Mouse (Mus musculus) kidney, embryonic 15.5 days (tissue): Measurements from ENCODE around the gene Clca4b. TPM values are rescaled to one million over a fixed set of nuclear protein-coding genes. Genes with fewer than 3 reads are reported as not detected.
"Not testable (repeated sequence)": the region's sequence is repeated elsewhere in the genome, so short reads cannot be mapped to it uniquely, and the experiment has no call there.

Experiments
- ATAC-seq: fragments of 200-750 bp; cut with Nextera tagmentation; replicated peaks from 2 replicates; pipeline ENCODE4 v1.8.0; 2017; ENCODE audit warnings: moderate TSS enrichment; ENCODE audit not compliant: low FRiP score
- H3K27ac ChIP-seq: fragments of 300-500 bp; sonication (generic); 2 replicates; pipeline ENCODE4 v1.5.1; 2015; ENCODE audit warnings: mild to moderate bottlenecking, inconsistent platforms
- H3K27me3 ChIP-seq: fragments of 300-500 bp; sonication (generic); 2 replicates; pipeline ENCODE4 v1.6.1; 2015; ENCODE audit warnings: inconsistent platforms
- H3K36me3 ChIP-seq: fragments of 300-500 bp; sonication (generic); 2 replicates; pipeline ENCODE4 v1.6.1; 2015; ENCODE audit warnings: inconsistent platforms
- H3K4me1 ChIP-seq: fragments of 300-500 bp; sonication (generic); 2 replicates; pipeline ENCODE4 v1.6.1; 2015; ENCODE audit warnings: inconsistent platforms
- H3K4me2 ChIP-seq: fragments of 300-500 bp; sonication (generic); 2 replicates; pipeline ENCODE4 v1.6.1; 2015; ENCODE audit warnings: moderate library complexity, mild to moderate bottlenecking, inconsistent platforms
- H3K4me3 ChIP-seq: fragments of 300-500 bp; sonication (generic); replicated peaks from 2 replicates; pipeline ENCODE4 v1.5.1; 2015; ENCODE audit warnings: mild to moderate bottlenecking, inconsistent platforms
- H3K9ac ChIP-seq: fragments of 300-500 bp; sonication (generic); 2 replicates; pipeline ENCODE4 v1.6.1; 2015; ENCODE audit warnings: mild to moderate bottlenecking, inconsistent platforms
- H3K9me3 ChIP-seq: fragments of 300-500 bp; sonication (generic); replicated peaks from 2 replicates; pipeline ENCODE4 v1.6.1; 2016; ENCODE audit warnings: inconsistent platforms
- WGBS: fragments of 180-500 bp; shearing (Covaris S2); methylation state at CpG from one replicate; pipeline ENCODE4 v1.1.7; 2015; ENCODE audit warnings: mixed read lengths; 5-methylcytosine and 5-hydroxymethylcytosine counted together
- polyA plus RNA-seq: library from polyadenylated mRNA; unstranded; fragments of >200 nt; fragmentation: Nextera tagmentation; extraction: Ambion mirVana; gene quantifications from 2 replicates; pipeline ENCODE4 v1.2.1, GENCODE M21; 2015

The Clca4b gene
- polyA plus RNA-seq = not detected in 2 replicates

- no peaks in the 10 kb centered on the region for H3K9me3 ChIP-seq
- no peaks in the 10 kb centered on the region for H3K27me3 ChIP-seq
- H3K36me3 ChIP-seq = no peaks in the 10 kb centered on the region
- no peak within 1 kb of the TSS for H3K4me2 ChIP-seq
- no peak within 1 kb of the TSS for H3K27ac ChIP-seq
- ATAC-seq = no peak
- H3K9ac ChIP-seq = no peak within 1 kb of the TSS
- H3K4me1 ChIP-seq = no peaks in the 10 kb centered on the region
- no peak within 1 kb of the TSS for H3K4me3 ChIP-seq
Measured at GRCm38 (mm10) chr3:144932335-144932734, at the start of gene Clca4b. Clca4b (minus strand) TSS chr3:144932529.

GRCm38 (mm10) chr3:144980551-144980950 lies 48.2 kb upstream of the Clca4b start:
- Histone ChIP-seq H3K9me3 (no peaks in the 10 kb centered on the region), H3K4me1 (no peaks in the 10 kb centered on the region), H3K9ac (no peak overlapping the region), H3K36me3 (no peaks in the 10 kb centered on the region), H3K4me3 (no peak overlapping the region), H3K27me3 (no peaks in the 10 kb centered on the region), H3K4me2 (no peak overlapping the region), H3K27ac (no peak overlapping the region)
- no peak for ATAC-seq
- WGBS = 85% methylated on average over 6 of the region's 6 CpGs

- Histone ChIP-seq H3K4me3 (no peak overlapping the region), H3K27ac (no peak overlapping the region), H3K4me2 (no peak overlapping the region), H3K36me3 (no peaks in the 10 kb centered on the region), H3K27me3 (no peaks in the 10 kb centered on the region), H3K9ac (no peak overlapping the region), H3K4me1 (no peaks in the 10 kb centered on the region), H3K9me3 (no peaks in the 10 kb centered on the region)
- no peak for ATAC-seq
- 50% methylated on average over 4 of the region's 4 CpGs for WGBS
Measured at GRCm38 (mm10) chr3:144977631-144978030, 45.3 kb upstream of the Clca4b start.

GRCm38 (mm10) chr3:144976091-144976490 lies 43.8 kb upstream of the Clca4b start:
- no peak overlapping the region for H3K27ac ChIP-seq
- H3K4me2 ChIP-seq = no peak overlapping the region
- no peak for ATAC-seq
- no peaks in the 10 kb centered on the region for H3K36me3 ChIP-seq
- no peak overlapping the region for H3K9ac ChIP-seq
- no peak overlapping the region for H3K4me3 ChIP-seq
- no peaks in the 10 kb centered on the region for H3K27me3 ChIP-seq
- no peaks in the 10 kb centered on the region for H3K4me1 ChIP-seq
- H3K9me3 ChIP-seq = no peaks in the 10 kb centered on the region
- 89% methylated on average over 1 of the region's 1 CpGs for WGBS

- H3K27ac ChIP-seq = no peak within 1 kb of the TSS
- H3K9me3 ChIP-seq = no peaks in the 10 kb centered on the region
- no peaks in the 10 kb centered on the region for H3K4me1 ChIP-seq
- H3K9ac ChIP-seq = no peak within 1 kb of the TSS
- no peak within 1 kb of the TSS for H3K4me2 ChIP-seq
- H3K27me3 ChIP-seq = no peaks in the 10 kb centered on the region
- no peaks in the 10 kb centered on the region for H3K36me3 ChIP-seq
- no peak within 1 kb of the TSS for H3K4me3 ChIP-seq
- ATAC-seq = no peak
Measured at GRCm38 (mm10) chr3:144974945-144975344, 42.6 kb upstream of the Clca4b start, which contains the start of gene Clca4a. Clca4a (minus strand) TSS chr3:144975045.

- Histone ChIP-seq H3K4me2 (no peak overlapping the region), H3K27me3 (no peaks in the 10 kb centered on the region), H3K9me3 (no peaks in the 10 kb centered on the region), H3K36me3 (no peaks in the 10 kb centered on the region), H3K4me3 (no peak overlapping the region), H3K27ac (no peak overlapping the region), H3K4me1 (no peaks in the 10 kb centered on the region), H3K9ac (no peak overlapping the region)
- WGBS = 76% methylated on average over 9 of the region's 9 CpGs
- no peak for ATAC-seq
Measured at GRCm38 (mm10) chr3:144971553-144972270, 39.4 kb upstream of the Clca4b start.

GRCm38 (mm10) chr3:144969755-144970154 lies 37.4 kb upstream of the Clca4b start:
- Histone ChIP-seq H3K9me3 (no peaks in the 10 kb centered on the region), H3K4me2 (no peak overlapping the region), H3K4me1 (no peaks in the 10 kb centered on the region), H3K9ac (no peak overlapping the region), H3K27me3 (no peaks in the 10 kb centered on the region), H3K4me3 (no peak overlapping the region), H3K27ac (no peak overlapping the region), H3K36me3 (no peaks in the 10 kb centered on the region)
- WGBS = 76% methylated on average over 1 of the region's 1 CpGs
- no peak for ATAC-seq

- 30% methylated on average over 4 of the region's 4 CpGs for WGBS
- H3K27me3 ChIP-seq = no peaks in the 10 kb centered on the region
- no peak overlapping the region for H3K9ac ChIP-seq
- H3K4me2 ChIP-seq = no peak overlapping the region
- no peaks in the 10 kb centered on the region for H3K9me3 ChIP-seq
- H3K27ac ChIP-seq = no peak overlapping the region
- H3K4me3 ChIP-seq = no peak overlapping the region
- H3K4me1 ChIP-seq = no peaks in the 10 kb centered on the region
- ATAC-seq = no peak
- H3K36me3 ChIP-seq = no peaks in the 10 kb centered on the region
Measured at GRCm38 (mm10) chr3:144966074-144966473, 33.7 kb upstream of the Clca4b start.

GRCm38 (mm10) chr3:144950829-144951228 lies 18.5 kb upstream of the Clca4b start:
- Histone ChIP-seq H3K4me2 (no peak overlapping the region), H3K27ac (no peak overlapping the region), H3K27me3 (no peaks in the 10 kb centered on the region), H3K9me3 (no peaks in the 10 kb centered on the region), H3K36me3 (no peaks in the 10 kb centered on the region), H3K4me1 (no peaks in the 10 kb centered on the region), H3K9ac (no peak overlapping the region), H3K4me3 (no peak overlapping the region)
- ATAC-seq = no peak
- WGBS = 78% methylated on average over 4 of the region's 4 CpGs

GRCm38 (mm10) chr3:144947376-144947775 lies 15.0 kb upstream of the Clca4b start:
- not testable (repeated sequence) for H3K4me3 ChIP-seq, H3K4me2 ChIP-seq, H3K4me1 ChIP-seq, H3K9me3 ChIP-seq, H3K36me3 ChIP-seq, ATAC-seq, H3K27ac ChIP-seq, H3K27me3 ChIP-seq, H3K9ac ChIP-seq
- 37% methylated on average over 5 of the region's 5 CpGs for WGBS

GRCm38 (mm10) chr3:144933625-144934024 lies 1.3 kb upstream of the Clca4b start:
- not testable (repeated sequence) for H3K36me3 ChIP-seq, H3K4me2 ChIP-seq, H3K9me3 ChIP-seq, H3K27me3 ChIP-seq, H3K4me3 ChIP-seq, H3K4me1 ChIP-seq, ATAC-seq, H3K9ac ChIP-seq, H3K27ac ChIP-seq

- no peaks in the 10 kb centered on the region for H3K36me3 ChIP-seq
- no peak overlapping the region for H3K4me2 ChIP-seq
- 95% methylated on average over 1 of the region's 1 CpGs for WGBS
- H3K27ac ChIP-seq = no peak overlapping the region
- H3K4me1 ChIP-seq = no peaks in the 10 kb centered on the region
- ATAC-seq = no peak
- H3K27me3 ChIP-seq = no peaks in the 10 kb centered on the region
- H3K9ac ChIP-seq = no peak overlapping the region
- H3K4me3 ChIP-seq = no peak overlapping the region
- no peaks in the 10 kb centered on the region for H3K9me3 ChIP-seq
Measured at GRCm38 (mm10) chr3:144933011-144933491, 722 bp upstream of the Clca4b start.

- Histone ChIP-seq H3K9ac (no peak overlapping the region), H3K4me3 (no peak overlapping the region), H3K36me3 (no peaks in the 10 kb centered on the region), H3K4me2 (no peak overlapping the region), H3K9me3 (no peaks in the 10 kb centered on the region), H3K27ac (no peak overlapping the region), H3K4me1 (no peaks in the 10 kb centered on the region), H3K27me3 (no peaks in the 10 kb centered on the region)
- no peak for ATAC-seq
- 90% methylated on average over 2 of the region's 2 CpGs for WGBS
Measured at GRCm38 (mm10) chr3:144914014-144914413, 18.3 kb downstream of the Clca4b start.
